Mouse (Mus musculus): ENCODE results near the gene Tom1l1.

Tom1l1 gene

GRCm38 (mm10) chr11:90622044-90622443, 66.1 kb downstream of the Tom1l1 start:
- DNase-seq (ENCODE audit: low spot score in 2 of 2), result no peak

- no peak for DNase-seq (ENCODE audit: low spot score in 2 of 2)
These were observed 71.7 kb downstream of the Tom1l1 start for GRCm38 (mm10) chr11:90616431-90616830.

DNA sequence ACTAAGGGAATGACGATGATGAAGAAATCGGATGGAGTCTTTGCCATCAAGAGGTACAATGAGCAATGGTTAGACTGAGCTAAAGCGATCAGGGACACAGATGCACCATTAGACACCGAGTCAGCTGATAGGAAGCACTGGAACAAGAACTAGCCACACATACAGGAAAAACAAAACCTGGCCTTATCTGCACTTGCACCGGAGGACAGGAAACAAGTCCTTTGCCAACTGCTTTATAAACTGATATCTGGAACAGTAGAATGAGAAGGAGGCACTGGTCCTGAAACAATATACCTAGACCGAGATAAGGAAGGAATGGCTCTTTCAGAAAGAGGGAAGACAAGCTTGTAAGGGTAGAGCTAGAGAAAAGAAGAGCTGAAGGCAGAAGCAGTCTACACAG, 73.4 kb downstream of the Tom1l1 start:
- DNase-seq (ENCODE audit: low spot score in 2 of 2), result no peak

- DNase-seq (ENCODE audit: low spot score in 2 of 2), result no peak
These were observed 76.0 kb downstream of the Tom1l1 start for GRCm38 (mm10) chr11:90612118-90612517.

DNA sequence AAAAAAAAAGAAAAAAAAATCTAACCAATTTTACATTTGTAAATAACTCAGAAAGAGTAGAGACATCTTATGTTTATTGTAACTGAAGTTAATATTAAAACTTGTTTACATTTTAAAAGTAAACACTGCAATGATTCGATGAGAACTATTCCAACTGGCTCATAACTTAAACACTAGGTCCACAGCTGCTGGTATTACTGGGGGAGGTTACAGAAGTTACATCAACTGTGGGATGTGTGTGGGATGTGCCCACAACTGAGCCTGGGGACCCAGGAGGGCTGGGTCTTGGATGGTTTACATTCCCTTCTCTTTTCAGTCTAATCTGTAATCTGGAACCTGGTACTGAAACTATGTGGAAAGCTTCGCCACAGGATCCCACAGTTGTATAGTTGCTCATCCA, 85.1 kb downstream of the Tom1l1 start:
- DNase-seq (ENCODE audit: low spot score in 2 of 2), result no peak

- no peak for DNase-seq (ENCODE audit: low spot score in 2 of 2)
These were observed 92.3 kb downstream of the Tom1l1 start for GRCm38 (mm10) chr11:90595826-90596225.

Measured in urinary bladder, postnatal 4 days (tissue).